Mouse (Mus musculus) CH12.LX (cell line): ENCODE measurements at regions not wholly inside any gene's neighbourhood (a gene's known extent, or its start where the extent isn't known, plus 50 kb on each side); places are given as distances from the start of the nearest gene placed in this dataset.

Experiments
- DNase-seq: peaks from one replicate; pipeline ENCODE4 v3.0.0-alpha.2; 2013; ENCODE audit errors: extremely low read depth
- H3K27ac ChIP-seq: 2 replicates; pipeline ENCODE4 v1.5.1; 2012; ENCODE audit warnings: low read depth, mild to moderate bottlenecking, control low read depth, moderate library complexity; ENCODE audit not compliant: insufficient read depth
- H3K27me3 ChIP-seq: replicated peaks from 2 replicates; pipeline ENCODE3; 2012; ENCODE audit warnings: inconsistent platforms
- H3K36me3 ChIP-seq, 2 experiments: replicated peaks in 1 of 2; 2 replicates each; pipeline versions ENCODE3 to v1.6.1; 2012; ENCODE audit warnings: inconsistent platforms in 1 of 2, low read length in 1 of 2, mild to moderate bottlenecking in 1 of 2, mixed read lengths in 1 of 2, moderate library complexity in 1 of 2; ENCODE audit not compliant: control insufficient read depth in 1 of 2, insufficient read depth in 1 of 2
- H3K4me1 ChIP-seq, 2 experiments: 2 replicates each; pipeline ENCODE4 v1.6.1; 2012; ENCODE audit warnings: inconsistent platforms in 1 of 2, moderate library complexity in 1 of 2; ENCODE audit not compliant: insufficient read depth in 2 of 2, control insufficient read depth in 1 of 2
- H3K4me2 ChIP-seq: 2 replicates; pipeline ENCODE4 v1.6.1; 2012; ENCODE audit warnings: low read depth, mild to moderate bottlenecking, control low read depth; ENCODE audit not compliant: poor library complexity, insufficient read depth, severe bottlenecking
- H3K4me3 ChIP-seq, 3 experiments: fragments of 150-350 bp in 1 of 3; sonication (generic) in 1 of 3; replicated peaks in 1 of 3; 2 replicates each; pipeline versions ENCODE3 to v1.5.1; 2011 to 2012; ENCODE audit warnings: low read depth in 2 of 3, low read length in 2 of 3, mild to moderate bottlenecking in 2 of 3, moderate library complexity in 2 of 3, control low read depth in 1 of 3, improper control_type of control experiment in 1 of 3, inconsistent platforms in 1 of 3, mixed read lengths in 1 of 3; ENCODE audit not compliant: poor library complexity in 1 of 3
- H3K79me2 ChIP-seq: replicated peaks from 2 replicates; pipeline ENCODE4 v1.6.1; 2012; ENCODE audit warnings: mild to moderate bottlenecking, moderate library complexity; ENCODE audit not compliant: control insufficient read depth, poor library complexity, insufficient read depth, severe bottlenecking; ENCODE audit errors: extremely low read depth
- H3K9ac ChIP-seq: 2 replicates; pipeline ENCODE4 v1.6.1; 2012; ENCODE audit warnings: low read depth, mild to moderate bottlenecking, control low read depth, moderate library complexity; ENCODE audit not compliant: insufficient read depth
- H3K9me3 ChIP-seq: replicated peaks from 2 replicates; pipeline ENCODE3; 2012; ENCODE audit warnings: low read length, inconsistent platforms, mixed read lengths
- CHD2 ChIP-seq: IDR thresholded peaks from 2 replicates; pipeline ENCODE4 v1.6.1; 2011; ENCODE audit warnings: low read length, improper control_type of control experiment
- CTCF ChIP-seq, 2 experiments: IDR thresholded peaks in 1 of 2; conservative IDR thresholded peaks in 1 of 2; 2 replicates each; pipeline ENCODE4 v1.5.1; 2011 to 2012; ENCODE audit warnings: low read depth in 2 of 2, low read length in 2 of 2, improper control_type of control experiment in 1 of 2, inconsistent platforms in 1 of 2, mild to moderate bottlenecking in 1 of 2, moderate library complexity in 1 of 2
- E2F4 ChIP-seq: IDR thresholded peaks from 2 replicates; pipeline ENCODE4 v1.6.1; 2011; ENCODE audit warnings: low read depth, low read length, improper control_type of control experiment; ENCODE audit not compliant: insufficient replicate concordance
- EP300 ChIP-seq: IDR thresholded peaks from 2 replicates; pipeline ENCODE4 v1.6.1; 2011; ENCODE audit warnings: low read length, improper control_type of control experiment
- GABPA ChIP-seq: IDR thresholded peaks from 2 replicates; pipeline ENCODE4 v1.6.1; 2012; ENCODE audit warnings: low read depth, low read length, improper control_type of control experiment, inconsistent platforms; ENCODE audit not compliant: insufficient replicate concordance
- HCFC1 ChIP-seq: IDR thresholded peaks from 2 replicates; pipeline ENCODE4 v1.6.1; 2012; ENCODE audit warnings: low read depth, mild to moderate bottlenecking, inconsistent platforms, low read length, improper control_type of control experiment
- JUN ChIP-seq: IDR thresholded peaks from 2 replicates; pipeline ENCODE4 v1.6.1; 2011; ENCODE audit warnings: low read depth, mild to moderate bottlenecking, low read length, improper control_type of control experiment, moderate library complexity; ENCODE audit not compliant: insufficient read depth
- JUND ChIP-seq: conservative IDR thresholded peaks from 2 replicates; pipeline ENCODE4 v1.6.1; 2011; ENCODE audit warnings: low read depth, low read length, improper control_type of control experiment
- MXI1 ChIP-seq: IDR thresholded peaks from 2 replicates; pipeline ENCODE4 v1.6.1; 2011; ENCODE audit warnings: mild to moderate bottlenecking, low read depth, low read length, improper control_type of control experiment
- NELFE ChIP-seq: IDR thresholded peaks from 2 replicates; pipeline ENCODE4 v1.6.1; 2011; ENCODE audit warnings: low read depth, low read length, improper control_type of control experiment
- POLR2A ChIP-seq: IDR thresholded peaks from 2 replicates; pipeline ENCODE4 v1.6.1; 2011; ENCODE audit warnings: low read depth, mild to moderate bottlenecking, improper control_type of control experiment, low read length
- POLR2AphosphoS2 ChIP-seq: IDR thresholded peaks from 2 replicates; pipeline ENCODE4 v1.6.1; 2011; ENCODE audit warnings: low read depth, low read length, improper control_type of control experiment
- SMC3 ChIP-seq: IDR thresholded peaks from 2 replicates; pipeline ENCODE4 v1.6.1; 2011; ENCODE audit warnings: low read depth, low read length, improper control_type of control experiment
- ZKSCAN1 ChIP-seq: IDR thresholded peaks from 2 replicates; pipeline ENCODE4 v1.6.1; 2012; ENCODE audit warnings: low read depth, inconsistent platforms, low read length, improper control_type of control experiment, borderline replicate concordance
- ZMIZ1 ChIP-seq: IDR thresholded peaks from 2 replicates; pipeline ENCODE4 v1.6.1; 2012; ENCODE audit warnings: low read depth, mild to moderate bottlenecking, inconsistent platforms, low read length, improper control_type of control experiment
- dilution Hi-C: fragments of 300-500 bp; cut with MboI; formaldehyde crosslinking; loops from 2 replicates; pipeline ENCODE4 v1.14.3; 2020; ENCODE audit warnings: low sequenced_read_pairs; ENCODE audit not compliant: extremely low pct_unique_long_range_greater_than_20kb, extremely low pct_ligation_motif_present
- in situ Hi-C: fragments of 300-500 bp; cut with MboI; formaldehyde crosslinking; loops from 3 replicates; pipeline ENCODE4 v1.14.3; 2019; ENCODE audit warnings: low sequenced_read_pairs, low pct_ligation_motif_present, low pct_unique_long_range_greater_than_20kb, mixed read lengths

DNA sequence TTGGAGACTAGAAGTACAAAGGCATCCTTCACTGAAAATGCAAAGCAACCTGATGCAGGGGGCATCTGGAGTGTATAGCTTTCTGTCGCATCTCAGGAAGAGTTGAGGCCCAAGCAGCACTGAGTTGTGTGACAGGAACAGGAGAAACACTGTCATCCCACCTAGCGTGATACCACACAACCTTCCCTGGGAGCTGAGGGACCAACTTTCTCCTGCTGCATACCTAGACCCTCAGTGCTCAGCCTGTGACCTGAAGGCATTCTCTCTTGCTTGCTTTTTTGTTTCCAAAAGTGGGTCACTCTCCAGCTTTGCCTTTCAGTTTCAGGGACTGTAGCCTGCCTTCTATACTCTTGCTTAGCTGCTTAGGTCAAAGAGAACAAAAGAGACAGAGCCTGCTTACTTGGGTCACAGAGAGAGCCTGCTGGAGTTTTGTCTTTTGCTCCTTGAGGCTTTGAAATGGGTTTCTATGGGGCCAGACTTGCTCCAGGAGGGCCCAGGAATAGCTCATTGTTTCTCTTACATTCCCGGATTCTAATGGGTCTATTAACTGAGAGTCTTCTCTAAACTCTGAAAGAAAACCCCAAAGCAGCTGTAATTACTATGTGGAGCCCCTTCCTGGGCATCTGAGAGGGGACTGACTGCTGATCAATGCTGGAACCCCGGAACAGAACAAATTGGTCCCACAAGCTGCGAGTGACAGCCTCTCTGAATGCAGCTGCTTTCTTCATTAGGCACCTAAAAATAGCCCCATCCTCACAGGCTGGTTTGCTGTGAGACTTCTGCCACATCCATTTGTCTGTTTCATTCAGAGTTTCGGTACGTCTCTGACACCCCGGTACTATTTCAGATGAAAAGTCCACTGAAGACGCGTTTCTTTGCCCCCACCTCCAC, 73.9 kb upstream of the Atxn1 start:
- no peak overlapping the region for H3K4me2 ChIP-seq
- dilution Hi-C loops (no loop called here), in situ Hi-C loops (no loop called here)
- H3K27me3 ChIP-seq, result no peaks in the 10 kb centered on the region
- H3K4me3 ChIP-seq, result no peak overlapping the region
- H3K36me3 ChIP-seq, result no peaks in the 10 kb centered on the region
- no peak overlapping the region for H3K9ac ChIP-seq
- no peak for TF ChIP-seq ZKSCAN1
- no peak for TF ChIP-seq E2F4
- no peak for TF ChIP-seq EP300
- TF ChIP-seq CTCF (conservative IDR thresholded peaks at IDR 0.05 in 1 of 2, IDR thresholded peaks at IDR 0.05 in 1 of 2; ENCODE audit: low read depth in 2 of 2, low read length in 2 of 2), result no peak
- TF ChIP-seq MXI1, result no peak
- no peak for TF ChIP-seq POLR2A
- no peak for TF ChIP-seq GABPA
- no peak for TF ChIP-seq NELFE
- TF ChIP-seq POLR2AphosphoS2, result no peak
- no peak for TF ChIP-seq JUND
- TF ChIP-seq ZMIZ1, result no peak
- TF ChIP-seq CHD2, result no peak
- TF ChIP-seq HCFC1, result no peak
- TF ChIP-seq JUN, result no peak
- no peak for TF ChIP-seq SMC3
- DNase-seq, result no peak
- no peaks in the 10 kb centered on the region for H3K9me3 ChIP-seq
- peaks cover 9 to 15% of the 10 kb centered on the region in 2 experiments for H3K4me1 ChIP-seq
- H3K79me2 ChIP-seq, result no peaks in the 10 kb centered on the region
- H3K27ac ChIP-seq, result no peak overlapping the region

DNA sequence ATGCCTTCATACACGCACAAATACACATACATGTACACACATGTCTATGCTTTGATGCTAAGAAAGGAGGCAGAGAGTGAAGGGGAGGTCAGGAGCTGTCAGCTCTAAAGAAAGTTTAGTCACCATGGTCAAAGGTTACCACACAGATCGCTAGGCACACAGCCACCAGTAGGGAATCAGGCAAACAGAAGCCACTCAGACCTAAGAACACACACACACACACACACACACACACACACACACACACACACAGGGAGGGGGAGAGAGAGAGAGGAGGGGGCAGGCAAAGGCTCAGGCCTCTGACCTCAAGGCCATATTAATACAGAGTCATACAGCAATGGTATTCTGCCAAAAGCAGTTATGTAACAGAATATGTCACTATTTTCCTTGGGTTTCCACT, 67.5 kb upstream of the Atxn1 start:
- TF ChIP-seq CHD2, result no peak
- TF ChIP-seq, all 38 proteins: peak for 0
- no peak for DNase-seq

More for the DNA sequence above, 67.5 kb upstream of the Atxn1 start:
- dilution Hi-C loops, result no loop called here
- Histone ChIP-seq H3K27me3 (no peaks in the 10 kb centered on the region), H3K4me1 (peaks cover 2 to 6% of the 10 kb centered on the region in 2 experiments; a peak in 2 of 4 replicates), H3K9me3 (no peaks in the 10 kb centered on the region), H3K36me3 (no peaks in the 10 kb centered on the region), H3K79me2 (no peaks in the 10 kb centered on the region), H3K9ac (no peak overlapping the region), H3K4me3 (no peak overlapping the region), H3K27ac (no peak overlapping the region), H3K4me2 (no peak overlapping the region)
- in situ Hi-C loops, result no loop called here
